Comparison of ENCODE assay signal across 12 mouse cellular contexts in genomic region chr11:30672719-30673118, GRCm38 (mm10). TPM values are rescaled to one million over a fixed set of nuclear protein-coding genes. Genes with fewer than 3 reads are reported as not detected.
A peak's percentile ranks its signal among the peaks of the same experiment; 100 is the strongest.
DNase-seq lines count a peak whose midpoint lies in the region; ATAC-seq lines count a peak whose summit lies in the region.
"Had no signal": no experiment of that assay in that cellular context is flagged by ENCODE, and none has a peak within 500 bp of the region (broad histone marks: within the 10 kb centered on the region; RNA-seq: fewer than 3 reads in every experiment).

No protein-coding gene starts in this region.

- no peaks in the 10 kb centered on the region for H3K27me3 ChIP-seq in hindbrain, embryonic 14.5 days (ENCODE audit: control insufficient read depth, insufficient read depth, low read length)
- no peaks in the 10 kb centered on the region for H3K27me3 ChIP-seq in hindbrain, embryonic 11.5 days (ENCODE audit: control insufficient read depth, insufficient read depth, low read length)
- H3K27me3 ChIP-seq: embryonic facial prominence, embryonic 15.5 days; hindbrain, embryonic 12.5 days had no signal

- ATAC-seq in hindbrain, embryonic 14.5 days (ENCODE audit: low FRiP score) = peak; percentile 53; the same call in 1 of the 2 replicates
- no peak for ATAC-seq in hindbrain, embryonic 11.5 days (ENCODE audit: low FRiP score)
- ATAC-seq in activated CD4-positive, CD25-positive, alpha-beta regulatory T cell, adult 4 months = no peak

- H3K4me2 ChIP-seq in hindbrain, embryonic 14.5 days (replicated peaks) = no peak overlapping the region
- H3K4me2 ChIP-seq in hindbrain, embryonic 11.5 days (replicated peaks; ENCODE audit: low read depth, low read length) = no peak overlapping the region
- H3K4me2 ChIP-seq: embryonic facial prominence, embryonic 15.5 days; hindbrain, embryonic 12.5 days had no signal

- H3K9ac ChIP-seq in hindbrain, embryonic 14.5 days = no peak overlapping the region
- H3K9ac ChIP-seq in hindbrain, embryonic 11.5 days (ENCODE audit: low read depth, low read length) = no peak overlapping the region
- H3K9ac ChIP-seq: embryonic facial prominence, embryonic 15.5 days; hindbrain, embryonic 12.5 days had no signal

- 49% methylated on average over 1 of the region's 1 CpGs for WGBS in hindbrain, embryonic 14.5 days
- WGBS in hindbrain, embryonic 11.5 days = 63% methylated on average over 1 of the region's 1 CpGs

- no peaks in the 10 kb centered on the region for H3K36me3 ChIP-seq in hindbrain, embryonic 14.5 days (replicated peaks; ENCODE audit: control insufficient read depth, insufficient read depth)
- no peaks in the 10 kb centered on the region for H3K36me3 ChIP-seq in hindbrain, embryonic 11.5 days (ENCODE audit: control insufficient read depth, insufficient read depth, low read length)
- H3K36me3 ChIP-seq: embryonic facial prominence, embryonic 15.5 days; hindbrain, embryonic 12.5 days had no signal

- H3K9me3 ChIP-seq in hindbrain, embryonic 14.5 days (ENCODE audit: control insufficient read depth, low read length) = no peaks in the 10 kb centered on the region
- H3K9me3 ChIP-seq in hindbrain, embryonic 11.5 days (ENCODE audit: control insufficient read depth, low read length) = no peaks in the 10 kb centered on the region
- H3K9me3 ChIP-seq: embryonic facial prominence, embryonic 15.5 days; hindbrain, embryonic 12.5 days had no signal

- DNase-seq in hindbrain, embryonic 14.5 days (ENCODE audit: low spot score) = no peak
- no peak for DNase-seq in hindbrain, embryonic 11.5 days (ENCODE audit: low spot score)
- DNase-seq in right cerebral cortex, postnatal 10 days (ENCODE audit: low spot score in 2 of 2) = peak; percentile 30 to 39
- no peak for DNase-seq in right cerebral cortex, postnatal 14 days
- peak; percentile 57 for DNase-seq in heart, adult 8-10 months (ENCODE audit: low spot score)
- DNase-seq in T-cell, adult 2 months (ENCODE audit: low spot score) = no peak
- DNase-seq: cerebellum, adult 9-10 months; kidney, postnatal 25 days; retina, postnatal 1 day had no signal

- H3K4me3 ChIP-seq in hindbrain, embryonic 14.5 days (replicated peaks; ENCODE audit: low read length) = no peak overlapping the region
- no peak overlapping the region for H3K4me3 ChIP-seq in hindbrain, embryonic 11.5 days (ENCODE audit: low read depth, low read length)
- H3K4me3 ChIP-seq: embryonic facial prominence, embryonic 15.5 days; hindbrain, embryonic 12.5 days had no signal

- H3K27ac ChIP-seq in hindbrain, embryonic 14.5 days = no peak overlapping the region
- H3K27ac ChIP-seq in hindbrain, embryonic 11.5 days (ENCODE audit: low read depth, low read length) = no peak overlapping the region
- H3K27ac ChIP-seq: embryonic facial prominence, embryonic 15.5 days; hindbrain, embryonic 12.5 days had no signal

- no peaks in the 10 kb centered on the region for H3K4me1 ChIP-seq in hindbrain, embryonic 14.5 days (replicated peaks; ENCODE audit: control insufficient read depth, insufficient read depth, low read length)
- H3K4me1 ChIP-seq in hindbrain, embryonic 11.5 days (replicated peaks; ENCODE audit: control insufficient read depth, insufficient read depth, low read length) = no peaks in the 10 kb centered on the region
- H3K4me1 ChIP-seq: embryonic facial prominence, embryonic 15.5 days; hindbrain, embryonic 12.5 days had no signal

RNA-seq across cellular contexts. Expression of gene Acyp2, which starts 23.3 kb away (rescaled TPM):
- polyA plus RNA-seq in hindbrain, embryonic 14.5 days (2014; fragmentation: Nextera tagmentation; extraction: Ambion mirVana) = 32.2 and 35.7 TPM in 2 replicates
- 12.4 and 14.6 TPM in 2 replicates for polyA plus RNA-seq in hindbrain, embryonic 11.5 days (2014; fragmentation: Nextera tagmentation; extraction: Ambion mirVana)
- total RNA-seq in heart, adult 8-10 months (2022) = 100 to 1,000 TPM in 3 of 4 experiments, 10 to 100 TPM in 1; 81.2 to 108 (median 104) TPM
- 1 to 10 TPM; 1.0 to 1.5 TPM for polyA plus RNA-seq in activated CD4-positive, CD25-positive, alpha-beta regulatory T cell, adult 4 months (2017; shearing (Covaris generic))

Comparison
In these comparisons a context has a peak if more than half of its experiments do, and no peak if none do; other contexts are left out.
1. DNase-seq: peak in right cerebral cortex, postnatal 10 days (2 of 2) and heart, adult 8-10 months (single experiment); none in hindbrain, embryonic 14.5 days (single experiment), hindbrain, embryonic 11.5 days (single experiment), right cerebral cortex, postnatal 14 days (single experiment) and T-cell, adult 2 months (single experiment).